Mouse (Mus musculus) heart, embryonic 13.5 days (tissue): ENCODE results near the gene Pmf1. TPM values are rescaled to one million over a fixed set of nuclear protein-coding genes. Genes with fewer than 3 reads are reported as not detected.

Experiments used
- ATAC-seq: fragments of 200-750 bp; cut with Nextera tagmentation; 2 replicates; pipeline ENCODE4 v1.8.0; 2017; ENCODE audit warnings: moderate TSS enrichment; ENCODE audit not compliant: insufficient number of reproducible peaks, low FRiP score, low TSS enrichment; ENCODE audit errors: extremely low read depth
- H3K27ac ChIP-seq: fragments of 300-500 bp; sonication (generic); replicated peaks from 2 replicates; pipeline ENCODE4 v1.5.1; 2015; ENCODE audit warnings: moderate library complexity, mild to moderate bottlenecking, inconsistent platforms
- H3K27me3 ChIP-seq: fragments of 300-500 bp; sonication (generic); replicated peaks from 2 replicates; pipeline ENCODE4 v1.6.1; 2015; ENCODE audit warnings: mild to moderate bottlenecking, inconsistent platforms
- H3K36me3 ChIP-seq: fragments of 300-500 bp; sonication (generic); 2 replicates; pipeline ENCODE4 v1.6.1; 2015; ENCODE audit warnings: mild to moderate bottlenecking, inconsistent platforms
- H3K4me1 ChIP-seq: fragments of 300-500 bp; sonication (generic); 2 replicates; pipeline ENCODE4 v1.6.1; 2015; ENCODE audit warnings: inconsistent platforms
- H3K4me2 ChIP-seq: fragments of 300-500 bp; sonication (generic); 2 replicates; pipeline ENCODE4 v1.6.1; 2015; ENCODE audit warnings: inconsistent platforms, mild to moderate bottlenecking, moderate library complexity
- H3K4me3 ChIP-seq: fragments of 300-500 bp; sonication (generic); 2 replicates; pipeline ENCODE4 v1.5.1; 2015; ENCODE audit warnings: moderate library complexity, mild to moderate bottlenecking, inconsistent platforms
- H3K9ac ChIP-seq: fragments of 300-500 bp; sonication (generic); 2 replicates; pipeline ENCODE4 v1.6.1; 2015; ENCODE audit warnings: inconsistent platforms, mild to moderate bottlenecking, moderate library complexity
- H3K9me3 ChIP-seq: fragments of 300-500 bp; sonication (generic); 2 replicates; pipeline ENCODE4 v1.6.1; 2016; ENCODE audit warnings: inconsistent platforms
- WGBS: fragments of 180-500 bp; shearing (Covaris S2); methylation state at CpG from one replicate; pipeline ENCODE4 v1.1.7; 2015; ENCODE audit warnings: mixed read lengths; 5-methylcytosine and 5-hydroxymethylcytosine counted together
- polyA plus RNA-seq: library from polyadenylated mRNA; unstranded; fragments of >200 nt; fragmentation: Nextera tagmentation; extraction: Ambion mirVana; gene quantifications from 2 replicates; pipeline ENCODE4 v1.2.1, GENCODE M21; 2015

Gene Pmf1
- polyA plus RNA-seq, 1 experiment from 2014 or later = 112 TPM

GRCm38 (mm10) chr3:88415668-88416067, 5.5 kb upstream of the Pmf1 start:
- peaks cover 95% of the 10 kb centered on the region for H3K36me3 ChIP-seq
- H3K27me3 ChIP-seq = no peaks in the 10 kb centered on the region
- ATAC-seq = no peak
- 46% methylated on average over 4 of the region's 4 CpGs for WGBS
- no peak overlapping the region for H3K27ac ChIP-seq
- H3K9ac ChIP-seq = peak overlapping the region; percentile 37; the same call in 1 of the 2 replicates
- H3K4me3 ChIP-seq = no peak overlapping the region
- H3K9me3 ChIP-seq = no peaks in the 10 kb centered on the region
- peaks cover 13% of the 10 kb centered on the region for H3K4me1 ChIP-seq
- no peak overlapping the region for H3K4me2 ChIP-seq

GRCm38 (mm10) chr3:88412636-88413035, 2.5 kb upstream of the Pmf1 start:
- Histone ChIP-seq H3K9ac (no peak overlapping the region), H3K4me1 (peaks cover 35% of the 10 kb centered on the region), H3K4me3 (no peak overlapping the region), H3K36me3 (peaks cover 68% of the 10 kb centered on the region), H3K4me2 (no peak overlapping the region), H3K9me3 (no peaks in the 10 kb centered on the region), H3K27ac (no peak overlapping the region), H3K27me3 (no peaks in the 10 kb centered on the region)
- 79% methylated on average over 11 of the region's 11 CpGs for WGBS
- no peak for ATAC-seq

- Histone ChIP-seq H3K27ac (no peak overlapping the region), H3K36me3 (peaks cover 58% of the 10 kb centered on the region), H3K4me2 (no peak overlapping the region), H3K4me1 (peaks cover 44% of the 10 kb centered on the region), H3K27me3 (no peaks in the 10 kb centered on the region), H3K4me3 (no peak overlapping the region), H3K9ac (no peak overlapping the region), H3K9me3 (no peaks in the 10 kb centered on the region)
- no peak for ATAC-seq
- WGBS = 82% methylated on average over 4 of the region's 4 CpGs
These were observed 1.6 kb upstream of the Pmf1 start for GRCm38 (mm10) chr3:88411681-88412080.

GRCm38 (mm10) chr3:88410645-88411031, 507 bp upstream of the Pmf1 start:
- peak overlapping the region; percentile 69 for H3K4me3 ChIP-seq
- WGBS = 18% methylated on average over 7 of the region's 7 CpGs

GRCm38 (mm10) chr3:88408953-88409352, 1.2 kb downstream of the Pmf1 start:
- H3K4me1 ChIP-seq = peaks cover 39% of the 10 kb centered on the region
- no peak for ATAC-seq
- 49% methylated on average over 5 of the region's 5 CpGs for WGBS
- peaks cover 35% of the 10 kb centered on the region for H3K36me3 ChIP-seq
- no peaks in the 10 kb centered on the region for H3K9me3 ChIP-seq
- H3K4me3 ChIP-seq = peak overlapping the region; percentile 69
- peak overlapping the region; percentile 84 for H3K4me2 ChIP-seq
- peak overlapping the region; percentile 91 for H3K9ac ChIP-seq
- no peaks in the 10 kb centered on the region for H3K27me3 ChIP-seq
- peak overlapping the region; percentile 99 for H3K27ac ChIP-seq

More at GRCm38 (mm10) chr3:88410645-88411031, 507 bp upstream of the Pmf1 start:
- Histone ChIP-seq H3K9ac (peak overlapping the region; percentile 91), H3K4me1 (peaks cover 42% of the 10 kb centered on the region), H3K4me2 (peak overlapping the region; percentile 84), H3K27ac (peak overlapping the region; percentile 99), H3K9me3 (no peaks in the 10 kb centered on the region), H3K36me3 (peaks cover 48% of the 10 kb centered on the region), H3K27me3 (no peaks in the 10 kb centered on the region)
- no peak for ATAC-seq

- Histone ChIP-seq H3K9me3 (no peaks in the 10 kb centered on the region), H3K4me3 (no peak overlapping the region), H3K9ac (0 out of 2 replicates have a peak overlapping the region, but pooled peaks have one; percentile 48), H3K27ac (0 out of 2 replicates have a peak overlapping the region, but pooled peaks have one; percentile 28), H3K27me3 (no peaks in the 10 kb centered on the region), H3K4me2 (no peak overlapping the region), H3K4me1 (peaks cover 39% of the 10 kb centered on the region), H3K36me3 (peaks cover 34% of the 10 kb centered on the region)
- no peak for ATAC-seq
- 57% methylated on average over 7 of the region's 7 CpGs for WGBS
These were observed 2.6 kb downstream of the Pmf1 start for GRCm38 (mm10) chr3:88407529-88407928.

GRCm38 (mm10) chr3:88407090-88407489, 3.0 kb downstream of the Pmf1 start:
- Histone ChIP-seq H3K4me1 (peaks cover 39% of the 10 kb centered on the region), H3K36me3 (peaks cover 34% of the 10 kb centered on the region), H3K27me3 (no peaks in the 10 kb centered on the region), H3K4me3 (no peak overlapping the region), H3K27ac (0 out of 2 replicates have a peak overlapping the region, but pooled peaks have one; percentile 28), H3K4me2 (no peak overlapping the region), H3K9ac (peak overlapping the region; percentile 58), H3K9me3 (no peaks in the 10 kb centered on the region)
- 5% methylated on average over 2 of the region's 2 CpGs for WGBS
- no peak for ATAC-seq

GRCm38 (mm10) chr3:88403522-88404230, 6.5 kb downstream of the Pmf1 start:
- WGBS = 90% methylated on average over 10 of the region's 10 CpGs
- H3K27ac ChIP-seq = no peak overlapping the region
- no peak for ATAC-seq
- no peak overlapping the region for H3K4me2 ChIP-seq
- no peak overlapping the region for H3K4me3 ChIP-seq
- peaks cover 21% of the 10 kb centered on the region for H3K4me1 ChIP-seq
- no peaks in the 10 kb centered on the region for H3K9me3 ChIP-seq
- no peak overlapping the region for H3K9ac ChIP-seq
- peaks cover 48% of the 10 kb centered on the region for H3K36me3 ChIP-seq
- H3K27me3 ChIP-seq = no peaks in the 10 kb centered on the region

- Histone ChIP-seq H3K4me1 (no peaks in the 10 kb centered on the region), H3K27me3 (no peaks in the 10 kb centered on the region), H3K4me3 (no peak overlapping the region), H3K36me3 (peaks cover 86% of the 10 kb centered on the region), H3K9ac (no peak overlapping the region), H3K9me3 (no peaks in the 10 kb centered on the region), H3K27ac (no peak overlapping the region), H3K4me2 (no peak overlapping the region)
- no peak for ATAC-seq
- WGBS = 89% methylated on average over 2 of the region's 2 CpGs
These were observed 11.5 kb downstream of the Pmf1 start for GRCm38 (mm10) chr3:88398666-88399065.

GRCm38 (mm10) chr3:88395742-88396141, 14.4 kb downstream of the Pmf1 start:
- H3K9me3 ChIP-seq = no peaks in the 10 kb centered on the region
- H3K27me3 ChIP-seq = no peaks in the 10 kb centered on the region
- no peak for ATAC-seq
- WGBS = 84% methylated on average over 8 of the region's 8 CpGs
- H3K9ac ChIP-seq = no peak overlapping the region
- H3K4me2 ChIP-seq = no peak overlapping the region
- peaks cover 67% of the 10 kb centered on the region for H3K36me3 ChIP-seq
- no peak overlapping the region for H3K4me3 ChIP-seq
- H3K4me1 ChIP-seq = no peaks in the 10 kb centered on the region
- H3K27ac ChIP-seq = no peak overlapping the region

- H3K4me3 ChIP-seq = no peak overlapping the region
- ATAC-seq = no peak
- no peaks in the 10 kb centered on the region for H3K4me1 ChIP-seq
- peaks cover 69% of the 10 kb centered on the region for H3K36me3 ChIP-seq
- 86% methylated on average over 6 of the region's 6 CpGs for WGBS
- no peaks in the 10 kb centered on the region for H3K27me3 ChIP-seq
- H3K27ac ChIP-seq = no peak overlapping the region
- H3K9me3 ChIP-seq = no peaks in the 10 kb centered on the region
- no peak overlapping the region for H3K9ac ChIP-seq
- H3K4me2 ChIP-seq = no peak overlapping the region
These were observed 14.8 kb downstream of the Pmf1 start for GRCm38 (mm10) chr3:88395288-88395687.
